Mouse (Mus musculus) right cerebral cortex, postnatal 25 days (tissue): ENCODE measurements around the gene Gm9.
A peak's percentile ranks its signal among the peaks of the same experiment; 100 is the strongest.
"Not testable (repeated sequence)": the region's sequence is repeated elsewhere in the genome, so short reads cannot be mapped to it uniquely, and the experiment has no call there.

Experiments used
- DNase-seq: peaks from one replicate; pipeline ENCODE4 v3.0.0; 2022

The Gm9 gene

DNA sequence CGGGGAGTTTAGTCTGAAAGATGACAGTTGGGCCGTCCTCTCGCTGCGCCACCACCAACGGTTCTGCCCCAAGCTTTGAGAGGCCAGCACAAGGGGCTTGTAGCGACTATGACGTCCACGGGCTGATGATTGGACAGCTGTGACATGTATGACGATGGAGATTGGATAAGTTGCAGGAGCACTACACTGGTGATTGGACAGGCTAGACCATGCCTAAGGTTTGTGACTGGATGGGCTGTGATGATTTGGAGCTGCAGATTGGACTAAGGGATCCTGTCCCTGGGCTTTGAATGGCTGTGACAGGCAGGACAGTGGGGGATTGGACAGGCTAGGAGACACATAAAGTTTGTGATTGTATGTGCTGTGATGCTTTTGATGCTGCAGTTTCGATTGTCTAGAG lies at the start of gene Gm9:
TSS of gene Gm9 (minus strand) at position 101 of the 400 bp plus-strand sequence.
- no peak for DNase-seq

DNA sequence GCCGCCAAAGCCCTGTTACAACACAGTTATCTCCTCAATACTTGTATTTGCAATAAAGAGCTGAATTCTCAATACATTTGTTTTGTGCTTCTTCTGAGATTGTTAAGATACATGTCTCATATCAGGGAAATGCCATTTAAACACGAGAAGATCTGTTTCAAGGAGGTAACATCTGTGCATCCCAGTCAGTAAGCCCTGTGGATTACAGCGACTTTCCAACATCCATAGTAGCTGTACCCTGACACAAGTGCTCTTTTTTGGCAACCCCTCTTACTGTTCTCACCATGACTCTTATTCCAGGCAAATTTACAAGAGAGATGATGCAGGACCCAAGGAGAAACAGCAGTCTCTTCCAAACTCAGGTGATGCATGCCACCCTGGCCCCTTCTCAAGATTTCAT lies 38.8 kb upstream of the Gm9 start, which contains the start of gene Rhox3a:
TSS of gene Rhox3a (plus strand) at position 301 of the 400 bp plus-strand sequence.
- not testable (repeated sequence) for DNase-seq

DNA sequence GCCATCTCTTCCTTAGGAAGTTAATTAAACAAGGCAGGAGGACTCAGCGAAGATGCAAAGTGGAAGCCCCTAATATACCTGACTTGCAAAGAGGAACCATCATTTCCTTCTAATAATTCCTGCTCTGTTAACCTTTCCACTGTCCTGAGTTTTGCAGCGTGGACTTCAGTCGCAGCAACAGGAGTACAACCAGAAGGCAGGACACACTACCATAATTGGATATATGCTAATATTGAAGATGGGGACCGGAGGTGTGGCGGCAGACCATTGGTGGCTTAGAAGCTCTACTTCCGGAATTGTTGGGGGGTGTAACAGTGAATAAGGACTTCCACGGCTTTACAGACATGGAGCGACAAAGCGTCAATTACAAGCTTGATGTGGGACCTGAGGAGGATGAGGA lies 33.8 kb upstream of the Gm9 start, which contains the start of gene Rhox2a:
TSS of gene Rhox2a (plus strand) at position 301 of the 400 bp plus-strand sequence.
- not testable (repeated sequence) for DNase-seq

DNA sequence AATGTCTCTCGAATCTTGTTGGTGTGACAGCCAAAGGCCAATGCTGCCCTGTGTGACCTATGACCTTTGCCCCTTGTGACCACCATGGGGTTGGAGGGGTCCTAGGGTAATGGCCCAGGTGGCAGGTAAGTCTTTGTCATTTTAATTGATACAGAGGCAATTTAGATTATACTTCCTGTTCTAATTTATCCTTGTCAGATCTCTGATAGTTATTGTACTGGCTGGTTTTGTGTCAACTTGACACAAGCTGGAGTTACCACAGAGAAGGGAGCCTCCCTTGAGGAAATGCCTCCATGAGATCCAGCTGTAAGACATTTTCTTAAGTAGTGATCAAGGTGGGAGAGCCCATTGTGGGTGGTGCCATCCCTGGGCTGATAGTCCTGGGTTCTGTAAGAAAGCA lies 11.3 kb upstream of the Gm9 start, which contains the start of gene Rhox1:
TSS of gene Rhox1 (minus strand) at position 101 of the 400 bp plus-strand sequence.
- not testable (repeated sequence) for DNase-seq

DNA sequence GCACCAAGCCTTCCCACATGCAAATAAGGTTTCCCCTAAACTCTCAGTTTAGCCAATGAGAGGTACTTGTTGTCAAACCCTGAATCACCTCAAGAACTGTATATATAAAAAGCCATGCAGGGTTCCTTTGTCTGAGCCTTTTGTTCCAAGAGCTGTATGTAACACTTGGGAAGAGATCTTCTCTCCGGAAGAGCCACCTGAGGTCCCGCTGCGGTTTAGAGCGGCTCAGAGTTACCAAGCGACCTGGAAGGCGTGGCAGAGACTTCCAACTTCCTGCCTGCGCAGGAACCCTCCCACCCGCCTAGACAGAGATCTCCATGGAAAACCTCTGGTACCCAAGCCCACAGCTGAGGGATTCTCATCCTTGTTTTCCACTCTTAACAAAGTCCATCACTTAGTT lies 12.2 kb downstream of the Gm9 start:
- DNase-seq = no peak

DNA sequence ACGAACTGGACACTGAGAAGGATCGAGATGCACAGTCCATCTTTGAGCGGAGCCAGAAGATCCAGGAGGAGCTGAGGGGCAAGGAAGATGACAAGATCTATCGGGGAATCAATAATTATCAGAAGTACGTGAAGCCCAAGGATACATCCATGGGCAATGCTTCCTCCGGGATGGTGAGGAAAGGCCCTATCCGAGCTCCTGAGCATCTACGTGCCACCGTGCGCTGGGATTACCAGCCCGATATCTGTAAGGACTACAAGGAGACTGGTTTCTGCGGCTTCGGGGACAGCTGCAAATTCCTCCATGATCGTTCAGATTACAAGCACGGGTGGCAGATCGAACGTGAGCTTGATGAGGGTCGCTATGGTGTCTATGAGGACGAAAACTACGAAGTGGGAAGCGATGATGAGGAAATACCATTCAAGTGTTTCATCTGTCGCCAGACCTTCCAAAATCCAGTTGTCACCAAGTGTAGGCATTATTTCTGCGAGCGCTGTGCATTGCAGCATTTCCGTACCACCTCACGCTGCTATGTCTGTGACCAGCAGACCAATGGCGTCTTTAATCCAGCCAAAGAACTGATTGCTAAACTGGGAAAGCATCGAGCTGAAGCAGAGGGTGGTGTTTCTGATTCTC lies 19.0 kb downstream of the Gm9 start:
- DNase-seq = peak; percentile 16

DNA sequence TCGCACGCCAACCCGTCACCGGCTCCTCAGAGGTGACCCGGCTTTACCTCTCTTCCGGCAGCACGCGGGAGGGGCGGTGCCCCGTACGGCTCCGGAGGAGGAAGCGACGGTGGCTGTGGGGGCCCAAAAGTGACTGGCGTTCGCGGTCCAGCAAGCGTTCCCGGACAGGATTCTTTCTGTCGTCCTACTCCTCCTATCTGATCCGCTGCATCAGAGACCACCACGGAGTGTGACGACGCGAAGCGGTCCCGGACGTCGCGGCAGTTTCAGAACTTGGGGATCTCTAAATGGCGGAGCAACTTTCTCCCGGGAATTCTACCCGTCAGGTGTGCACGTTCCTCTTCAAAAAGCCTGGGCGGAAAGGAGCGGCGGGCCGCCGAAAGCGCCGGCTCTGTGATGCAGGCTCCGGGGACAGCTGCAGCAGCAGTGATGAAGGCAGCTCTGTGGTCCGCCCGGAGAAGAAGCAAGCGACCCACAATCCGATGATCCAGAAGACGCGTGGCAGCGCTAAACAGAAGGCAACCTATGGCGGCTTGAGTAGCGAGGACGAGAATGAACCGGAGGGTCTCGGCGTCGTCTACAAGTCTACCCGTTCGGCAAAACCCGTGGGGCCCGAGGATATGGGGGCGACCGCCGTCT lies 19.6 kb downstream of the Gm9 start, which contains the start of the genes Ndufa1 and Rnf113a1:
TSS of gene Ndufa1 (minus strand) at position 59 of the 639 bp plus-strand sequence.
TSS of gene Rnf113a1 (plus strand) at position 141 of the 639 bp plus-strand sequence.
- peak; percentile 82 for DNase-seq

DNA sequence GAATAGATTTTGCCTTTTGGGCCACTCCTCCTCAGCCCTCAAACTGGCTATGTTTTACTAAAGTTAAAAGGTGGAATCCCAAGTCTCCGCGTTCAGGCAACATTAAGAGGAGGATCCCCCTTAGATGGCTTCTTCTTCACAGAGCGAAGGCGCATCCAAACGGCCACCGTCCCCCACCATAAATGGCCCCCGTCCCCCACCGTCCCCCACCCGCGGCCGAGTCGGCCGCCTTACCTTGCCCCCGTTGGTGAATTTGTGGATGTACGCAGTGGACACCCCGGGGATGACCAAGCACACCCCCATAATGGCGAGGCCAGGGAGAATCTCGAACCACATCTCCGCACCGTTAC lies 20.1 kb downstream of the Gm9 start:
- DNase-seq = no peak

DNA sequence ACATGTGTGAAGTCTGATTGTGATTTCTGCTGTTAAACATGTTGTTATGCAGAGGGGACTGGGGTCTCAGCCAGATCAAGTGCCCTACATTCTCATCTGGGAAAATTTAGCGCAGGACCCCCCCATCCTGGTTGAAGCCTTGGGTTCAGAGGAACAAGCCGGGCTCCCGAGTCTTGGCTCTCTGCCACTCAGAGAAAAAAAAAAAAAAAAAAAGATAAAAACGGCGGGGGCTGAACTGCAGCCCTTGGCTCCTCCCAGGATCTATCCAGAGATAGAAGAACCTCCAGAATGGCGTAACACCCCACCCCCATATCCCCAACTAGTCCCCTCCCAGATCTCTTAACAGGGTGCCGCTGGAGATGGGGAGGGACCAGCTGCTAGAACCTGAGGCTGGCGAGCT lies 26.4 kb downstream of the Gm9 start:
- not testable (repeated sequence) for DNase-seq

DNA sequence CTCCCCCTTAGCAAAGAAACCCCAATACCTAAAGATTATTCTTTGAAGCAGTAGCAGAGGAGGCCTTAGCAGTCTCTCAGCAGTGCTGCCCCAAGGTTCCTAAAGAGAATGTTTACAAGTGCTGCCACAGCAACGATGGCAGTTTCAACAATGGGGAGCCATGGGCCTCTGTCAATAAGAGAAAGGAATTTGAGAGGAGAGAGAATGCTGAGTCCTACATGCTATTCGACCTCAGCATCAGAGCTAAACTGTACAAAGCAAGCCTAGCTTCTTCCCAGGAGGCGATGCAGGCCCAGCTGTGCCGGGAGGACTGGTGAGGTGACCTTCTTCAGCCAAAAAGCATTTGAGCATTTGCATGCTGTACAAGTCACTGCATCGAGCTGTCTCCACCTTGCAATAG lies 42.1 kb downstream of the Gm9 start, which contains the start of gene Akap14:
TSS of gene Akap14 (minus strand) at position 101 of the 400 bp plus-strand sequence.
- DNase-seq = no peak

DNA sequence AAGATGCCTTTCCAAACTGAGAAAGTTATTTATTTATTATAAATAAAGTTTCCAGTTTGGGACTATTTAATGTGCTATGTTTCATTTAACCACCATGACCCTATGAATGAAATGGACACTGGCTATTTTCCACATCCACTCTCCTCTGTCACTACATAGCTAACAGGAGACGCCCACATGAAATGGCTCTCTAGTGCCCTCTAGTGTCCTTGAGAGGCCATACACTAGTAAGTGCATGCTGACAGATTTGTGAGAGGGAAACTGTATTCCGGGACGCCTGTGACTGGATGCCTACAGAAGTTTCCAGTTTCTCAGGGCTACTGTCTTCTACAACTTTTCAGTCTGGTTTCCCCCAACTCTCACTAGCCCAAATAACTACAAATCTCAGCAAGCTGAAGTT lies 43.8 kb downstream of the Gm9 start:
- no peak for DNase-seq

DNA sequence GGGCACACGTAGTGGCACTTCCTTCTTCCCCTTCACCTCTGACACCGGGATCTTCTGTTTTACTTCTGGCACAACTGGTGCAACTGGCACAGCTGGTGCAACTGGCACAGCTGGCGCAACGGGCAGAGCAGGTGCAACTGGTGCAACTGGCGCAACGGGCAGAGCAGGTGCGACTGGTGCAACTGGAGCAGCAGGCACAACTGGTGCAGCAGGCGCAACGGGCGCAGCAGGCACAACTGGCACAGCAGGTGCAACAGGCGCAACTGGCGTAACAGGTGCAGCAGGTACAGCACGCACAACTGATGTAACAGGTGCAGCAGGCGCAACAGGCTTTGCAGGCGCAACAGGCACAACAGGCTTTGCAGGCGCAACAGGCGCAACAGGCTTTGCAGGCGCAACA lies 47.7 kb downstream of the Gm9 start:
- no peak for DNase-seq

DNA sequence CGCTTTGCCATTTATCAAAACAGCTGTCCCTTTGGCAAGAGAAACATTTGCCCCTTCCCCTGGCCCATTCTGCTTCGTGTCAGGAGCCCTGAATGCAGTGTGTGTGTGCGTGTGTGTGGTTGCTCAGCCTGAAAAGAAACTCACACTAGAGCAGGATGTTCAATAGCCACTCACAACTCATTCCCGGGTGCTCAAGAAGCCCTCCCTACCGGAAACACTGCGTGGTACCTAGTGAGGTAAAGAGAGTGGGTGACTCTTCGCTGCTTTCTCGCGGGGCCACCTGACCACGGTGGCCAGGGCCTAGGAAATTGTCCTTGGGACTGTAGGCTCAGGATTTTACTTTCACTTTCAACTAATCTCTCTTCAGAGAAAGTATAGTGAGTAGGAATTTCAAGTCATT lies 49.7 kb downstream of the Gm9 start:
- DNase-seq = no peak
